ENCODE assay signal across 8 mouse cellular contexts in genomic region chr2:57237920-57238613, GRCm38 (mm10). TPM values are rescaled to one million over a fixed set of nuclear protein-coding genes. Genes with fewer than 3 reads are reported as not detected.
DNase-seq lines count a peak whose midpoint lies in the region; ATAC-seq and TF ChIP-seq lines count a peak whose summit lies in the region.

No protein-coding gene starts in this region.

- peak overlapping the region; percentile 80 for H3K4me3 ChIP-seq in forebrain, embryonic 15.5 days
- peak overlapping the region; percentile 76 for H3K4me3 ChIP-seq in liver, postnatal 0 days (ENCODE audit: low read depth, low read length)
- peak overlapping the region; percentile 78 for H3K4me3 ChIP-seq in neural tube, embryonic 14.5 days (ENCODE audit: low read depth, low read length)
- peak overlapping the region; percentile 88 for H3K4me3 ChIP-seq in testis, adult 2 months (ENCODE audit: control insufficient read depth, low read depth, low read length)

- TF ChIP-seq CTCF in liver, postnatal 0 days (IDR thresholded peaks at IDR 0.05; ENCODE audit: low read depth), result no peak
- no peak for TF ChIP-seq CTCF in testis, adult 2 months (IDR thresholded peaks at IDR 0.05; ENCODE audit: control insufficient read depth, insufficient read depth, insufficient replicate concordance, low read depth, low read length)

- H3K4me2 ChIP-seq in forebrain, embryonic 15.5 days (replicated peaks), result peak overlapping the region; percentile 96
- H3K4me2 ChIP-seq in liver, postnatal 0 days (ENCODE audit: low read depth, low read length), result peak overlapping the region; percentile 92
- peak overlapping the region; percentile 96 for H3K4me2 ChIP-seq in neural tube, embryonic 14.5 days (ENCODE audit: low read depth, low read length)

- peak overlapping the region; percentile 82 for H3K9ac ChIP-seq in forebrain, embryonic 15.5 days (replicated peaks)
- H3K9ac ChIP-seq in liver, postnatal 0 days (replicated peaks), result peak overlapping the region; percentile 91
- H3K9ac ChIP-seq in neural tube, embryonic 14.5 days (replicated peaks; ENCODE audit: low read depth, low read length), result peak overlapping the region; percentile 77

- DNase-seq in ES-CJ7 (ENCODE audit: low read depth, low spot score), result peak; percentile 63
- DNase-seq in cerebellum, adult 11 months, result peak; percentile 80
- DNase-seq in heart, postnatal 25 days (ENCODE audit: low spot score), result peak; percentile 85
- peak; percentile 78 for DNase-seq in layer of hippocampus, adult 11-12 months (ENCODE audit: low spot score)
- DNase-seq in liver, postnatal 0 days, result peak; percentile 93

- ATAC-seq in forebrain, embryonic 15.5 days (replicated peaks), result peak; percentile 81
- peak; percentile 95 for ATAC-seq in liver, postnatal 0 days
- ATAC-seq in neural tube, embryonic 14.5 days (ENCODE audit: low read depth), result peak; percentile 83

- no peaks in the 10 kb centered on the region for H3K9me3 ChIP-seq in forebrain, embryonic 15.5 days
- H3K9me3 ChIP-seq in liver, postnatal 0 days (ENCODE audit: low read length), result no peaks in the 10 kb centered on the region
- H3K9me3 ChIP-seq in neural tube, embryonic 14.5 days (ENCODE audit: control insufficient read depth, low read length), result no peaks in the 10 kb centered on the region

- intact Hi-C loops in heart, postnatal 25 days (cut with DNase I), result loop anchor here (1.0 to 2.0 kb wide), 2 partner anchors 55 to 115 kb away; no protein-coding TSS in a partner anchor

- TF ChIP-seq POLR2A in testis, adult 2 months (IDR thresholded peaks at IDR 0.05; ENCODE audit: control insufficient read depth, low read depth, low read length), result peak; percentile 58

- peaks cover 15% of the 10 kb centered on the region; the same call in 1 of the 2 replicates for H3K4me1 ChIP-seq in forebrain, embryonic 15.5 days
- peaks cover 11% of the 10 kb centered on the region for H3K4me1 ChIP-seq in liver, postnatal 0 days (ENCODE audit: insufficient read depth)
- H3K4me1 ChIP-seq in neural tube, embryonic 14.5 days (ENCODE audit: control insufficient read depth, insufficient read depth, low read length), result no peaks in the 10 kb centered on the region
- H3K4me1 ChIP-seq in testis, adult 2 months (ENCODE audit: control insufficient read depth, insufficient read depth, low read length), result peaks cover 12% of the 10 kb centered on the region

- TF ChIP-seq EP300 in liver, postnatal 0 days (IDR thresholded peaks at IDR 0.05; ENCODE audit: low read depth), result no peak

- peak overlapping the region; percentile 56 for H3K27ac ChIP-seq in forebrain, embryonic 15.5 days (replicated peaks)
- peak overlapping the region; percentile 94 for H3K27ac ChIP-seq in liver, postnatal 0 days (ENCODE audit: low read depth)
- no peak overlapping the region; the same call in 1 of the 2 replicates for H3K27ac ChIP-seq in neural tube, embryonic 14.5 days (ENCODE audit: low read depth, low read length)
- peak overlapping the region; percentile 54 for H3K27ac ChIP-seq in testis, adult 2 months (ENCODE audit: control insufficient read depth, insufficient read depth, low read depth, low read length)

- WGBS in forebrain, embryonic 15.5 days, result under 1% methylated on average over 69 of the region's 69 CpGs
- 0% methylated on average over 60 of the region's 69 CpGs for WGBS in liver, postnatal 0 days (ENCODE audit: insufficient replicate concordance)
- under 1% methylated on average over 57 of the region's 69 CpGs for WGBS in neural tube, embryonic 14.5 days

- H3K36me3 ChIP-seq in forebrain, embryonic 15.5 days, result no peaks in the 10 kb centered on the region
- H3K36me3 ChIP-seq in liver, postnatal 0 days (replicated peaks; ENCODE audit: insufficient read depth, low read length), result no peaks in the 10 kb centered on the region
- H3K36me3 ChIP-seq in neural tube, embryonic 14.5 days (ENCODE audit: control insufficient read depth, insufficient read depth, low read length), result no peaks in the 10 kb centered on the region
- no peaks in the 10 kb centered on the region for H3K36me3 ChIP-seq in testis, adult 2 months (ENCODE audit: control insufficient read depth, insufficient read depth, low read length)

- H3K27me3 ChIP-seq in forebrain, embryonic 15.5 days, result no peaks in the 10 kb centered on the region
- H3K27me3 ChIP-seq in liver, postnatal 0 days (ENCODE audit: insufficient read depth, low read length), result no peaks in the 10 kb centered on the region
- peaks cover 6% of the 10 kb centered on the region; the same call in 1 of the 2 replicates for H3K27me3 ChIP-seq in neural tube, embryonic 14.5 days (ENCODE audit: control insufficient read depth, insufficient read depth, low read length)
- no peaks in the 10 kb centered on the region for H3K27me3 ChIP-seq in testis, adult 2 months (ENCODE audit: control insufficient read depth, insufficient read depth, low read length)

RNA-seq across cellular contexts. Expression of gene Gpd2, which starts 0.6 kb away (rescaled TPM):
- 24.7 and 27.6 TPM in 2 replicates for polyA plus RNA-seq in forebrain, embryonic 15.5 days (2015; fragmentation: Nextera tagmentation; extraction: Ambion mirVana)
- total RNA-seq in heart, postnatal 25 days (2021), result 10 to 100 TPM; 14.6 to 17.4 TPM
- 20.4 and 29.7 TPM in 2 replicates for polyA plus RNA-seq in liver, postnatal 0 days (2015; fragmentation: Nextera tagmentation; extraction: Ambion mirVana)
- 21.1 and 22.5 TPM in 2 replicates for polyA plus RNA-seq in neural tube, embryonic 14.5 days (2014; fragmentation: Nextera tagmentation; extraction: Ambion mirVana)
- 220 and 242 TPM in 2 replicates for polyA plus RNA-seq in testis, adult 2 months (2012; rRNA removed)
